Mouse (Mus musculus): ENCODE data around the gene Gga3. TPM values are rescaled to one million over a fixed set of nuclear protein-coding genes. Genes with fewer than 3 reads are reported as not detected.

Gene Gga3
- polyA plus RNA-seq, 1 experiment = 55.4 TPM

DNA sequence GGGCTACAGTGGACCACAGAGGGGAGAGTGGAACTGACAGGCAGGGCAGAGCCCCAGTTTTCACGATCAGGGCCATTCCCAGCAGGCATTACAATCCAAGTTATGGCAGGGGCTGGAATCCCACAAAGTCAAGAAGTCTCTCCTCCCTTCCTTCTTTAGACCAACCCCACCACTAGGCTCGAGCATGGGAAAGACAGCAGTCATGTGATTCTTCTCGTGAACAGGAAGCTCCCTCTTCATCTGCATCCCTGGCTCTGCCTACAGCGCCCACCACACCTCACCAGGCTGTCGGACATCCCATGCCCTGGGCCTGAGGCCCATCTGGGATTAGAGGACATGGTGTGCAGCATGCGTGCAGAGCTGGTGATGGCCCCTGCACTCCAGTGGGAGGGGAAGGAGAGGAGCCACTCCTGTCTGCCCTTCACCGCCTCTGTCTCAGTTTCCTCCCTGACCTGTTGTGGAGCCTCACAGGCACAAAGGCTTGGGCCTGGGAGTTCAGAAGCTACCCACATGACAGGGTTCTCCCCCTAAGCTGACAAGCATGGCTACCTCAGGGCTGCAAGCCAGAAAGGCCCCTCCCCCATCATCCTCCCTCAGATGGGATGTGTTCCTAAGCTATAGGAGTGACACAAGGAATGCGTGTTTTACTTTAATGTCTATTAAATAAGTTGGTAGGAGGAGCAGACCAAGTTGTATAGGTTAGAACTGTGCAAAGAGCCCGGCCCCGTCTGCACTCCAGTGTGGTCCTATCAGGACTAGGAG lies 10.7 kb upstream of the Gga3 start:
- Histone ChIP-seq H3K4me1 (ENCODE audit: control insufficient read depth, insufficient read depth, low read length) (no peaks in the 10 kb centered on the region; the same call in 1 of the 2 replicates), H3K27ac (ENCODE audit: insufficient read depth, low read length) (no peak overlapping the region), H3K4me3 (ENCODE audit: insufficient read depth, low read length) (no peak overlapping the region)
- no peak for TF ChIP-seq POLR2A (IDR thresholded peaks at IDR 0.05; ENCODE audit: extremely low read depth, insufficient read depth, low read length)
- no peak for TF ChIP-seq CTCF (IDR thresholded peaks at IDR 0.05; ENCODE audit: extremely low read depth, insufficient read depth, low read length)

- TF ChIP-seq POLR2A (IDR thresholded peaks at IDR 0.05; ENCODE audit: extremely low read depth, insufficient read depth, low read length) (no peak), CTCF (IDR thresholded peaks at IDR 0.05; ENCODE audit: extremely low read depth, insufficient read depth, low read length) (no peak)
- Histone ChIP-seq H3K4me3 (ENCODE audit: insufficient read depth, low read length) (peak overlapping the region; percentile 65), H3K4me1 (ENCODE audit: control insufficient read depth, insufficient read depth, low read length) (no peaks in the 10 kb centered on the region; the same call in 1 of the 2 replicates), H3K27ac (ENCODE audit: insufficient read depth, low read length) (no peak overlapping the region)
These were observed 9.5 kb upstream of the Gga3 start for GRCm38 (mm10) chr11:115613138-115613945.

DNA sequence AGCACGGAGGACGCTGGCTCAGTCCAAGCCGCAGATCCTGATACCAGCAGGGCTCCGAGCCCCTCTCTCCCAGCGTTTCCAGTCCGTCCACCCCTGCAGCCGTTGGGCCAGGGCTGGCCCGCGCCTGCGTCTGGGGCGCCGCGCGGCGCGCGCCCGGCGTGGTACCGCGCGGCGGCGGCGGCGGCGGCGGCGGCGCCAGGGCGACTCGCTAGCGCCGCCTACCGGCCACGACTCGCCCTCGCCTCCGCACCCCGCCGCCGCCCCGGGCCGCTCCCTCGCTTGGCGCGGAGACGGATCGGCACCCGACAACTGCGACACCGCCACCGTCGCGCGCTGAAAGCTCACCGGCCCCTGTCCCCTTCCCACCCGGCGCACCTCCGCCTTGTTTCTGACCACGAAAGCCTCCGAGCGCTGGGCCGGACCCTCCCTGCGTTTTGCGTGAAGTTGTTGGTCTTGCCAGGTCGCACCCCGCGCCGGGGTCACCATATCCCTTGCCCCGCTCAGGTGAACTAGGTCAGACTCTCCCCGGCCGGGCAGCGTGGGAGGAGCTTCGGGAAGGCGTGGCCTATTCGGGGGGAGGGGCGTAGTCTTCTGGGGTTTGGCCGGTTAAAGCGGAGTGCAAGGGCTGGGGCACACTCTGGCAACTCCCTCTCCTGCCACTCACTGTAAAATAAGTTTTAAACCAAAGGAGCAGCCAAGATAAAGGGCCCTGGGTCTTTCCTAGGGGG lies 8.7 kb upstream of the Gga3 start, which contains the start of gene Mif4gd:
Gene Mif4gd (minus strand): TSS at position 560 of the 728 bp plus-strand sequence.
- H3K27ac ChIP-seq (ENCODE audit: insufficient read depth, low read length) = peak within 1 kb of the TSS; percentile 95
- H3K4me1 ChIP-seq (ENCODE audit: control insufficient read depth, insufficient read depth, low read length) = no peaks in the 10 kb centered on the region; the same call in 1 of the 2 replicates
- peak within 1 kb of the TSS; percentile 65 for H3K4me3 ChIP-seq (ENCODE audit: insufficient read depth, low read length)
- TF ChIP-seq CTCF (IDR thresholded peaks at IDR 0.05; ENCODE audit: extremely low read depth, insufficient read depth, low read length) (0 out of 2 replicates have a peak, but pooled peaks have one; percentile 23), POLR2A (IDR thresholded peaks at IDR 0.05; ENCODE audit: extremely low read depth, insufficient read depth, low read length) (peak; percentile 57)

GRCm38 (mm10) chr11:115612059-115612409 lies 8.2 kb upstream of the Gga3 start:
- peak overlapping the region; percentile 65 for H3K4me3 ChIP-seq (ENCODE audit: insufficient read depth, low read length)
- H3K27ac ChIP-seq (ENCODE audit: insufficient read depth, low read length) = peak overlapping the region; percentile 53
- TF ChIP-seq POLR2A (IDR thresholded peaks at IDR 0.05; ENCODE audit: extremely low read depth, insufficient read depth, low read length) (no peak), CTCF (IDR thresholded peaks at IDR 0.05; ENCODE audit: extremely low read depth, insufficient read depth, low read length) (no peak)
- H3K4me1 ChIP-seq (ENCODE audit: control insufficient read depth, insufficient read depth, low read length) = no peaks in the 10 kb centered on the region; the same call in 1 of the 2 replicates

DNA sequence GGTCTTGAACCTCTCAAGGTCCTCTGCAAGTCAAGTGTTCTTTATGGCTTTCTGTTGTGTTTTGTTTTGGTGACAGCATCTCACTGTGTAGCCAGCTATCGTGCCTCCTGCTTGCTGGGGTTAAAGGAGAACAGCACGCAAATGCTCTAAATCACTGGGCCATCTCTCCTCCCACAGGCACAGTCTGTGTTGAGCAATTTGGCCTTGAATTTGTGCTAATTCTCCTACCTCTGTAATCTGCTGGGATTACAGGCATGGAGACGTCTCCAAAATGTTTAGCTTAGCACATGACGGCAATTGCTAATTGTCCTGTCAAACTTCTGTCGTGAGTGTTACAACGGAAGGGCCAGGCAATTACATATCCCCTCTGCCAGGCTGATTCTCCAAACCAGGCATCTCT lies 7.3 kb upstream of the Gga3 start:
- TF ChIP-seq CTCF (IDR thresholded peaks at IDR 0.05; ENCODE audit: extremely low read depth, insufficient read depth, low read length) = no peak
- no peak for TF ChIP-seq POLR2A (IDR thresholded peaks at IDR 0.05; ENCODE audit: extremely low read depth, insufficient read depth, low read length)
- no peak overlapping the region for H3K27ac ChIP-seq (ENCODE audit: insufficient read depth, low read length)
- no peak overlapping the region for H3K4me3 ChIP-seq (ENCODE audit: insufficient read depth, low read length)
- H3K4me1 ChIP-seq (ENCODE audit: control insufficient read depth, insufficient read depth, low read length) = no peaks in the 10 kb centered on the region; the same call in 1 of the 2 replicates

DNA sequence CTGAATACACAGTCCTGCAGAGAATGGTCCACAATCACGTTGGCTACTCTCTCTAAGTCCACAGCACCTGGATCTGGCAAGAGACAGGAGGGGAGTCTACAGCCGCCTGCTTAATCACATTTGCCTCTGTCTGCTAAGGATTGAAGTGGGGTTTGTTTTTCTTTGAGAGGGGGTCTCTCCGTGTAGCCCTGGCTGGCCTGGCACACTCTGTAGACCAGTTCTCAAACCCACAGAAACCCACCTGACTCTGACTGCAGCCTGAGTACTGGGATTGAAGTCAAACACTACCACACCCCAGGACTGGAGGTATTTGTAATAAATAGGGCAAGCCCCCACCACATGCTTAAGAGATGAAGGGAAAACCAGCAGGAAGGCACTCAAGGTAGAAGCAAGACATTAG lies 5.7 kb upstream of the Gga3 start:
- TF ChIP-seq POLR2A (IDR thresholded peaks at IDR 0.05; ENCODE audit: extremely low read depth, insufficient read depth, low read length) (no peak), CTCF (IDR thresholded peaks at IDR 0.05; ENCODE audit: extremely low read depth, insufficient read depth, low read length) (no peak)
- no peak overlapping the region for H3K27ac ChIP-seq (ENCODE audit: insufficient read depth, low read length)

GRCm38 (mm10) chr11:115608421-115609399 lies 4.9 kb upstream of the Gga3 start:
- H3K27ac ChIP-seq (ENCODE audit: insufficient read depth, low read length) = 0 out of 2 replicates have a peak overlapping the region, but pooled peaks have one; percentile 17
- no peak overlapping the region for H3K4me3 ChIP-seq (ENCODE audit: insufficient read depth, low read length)
- no peak for TF ChIP-seq CTCF (IDR thresholded peaks at IDR 0.05; ENCODE audit: extremely low read depth, insufficient read depth, low read length)
- peak; percentile 30; the same call in 1 of the 2 replicates for TF ChIP-seq POLR2A (IDR thresholded peaks at IDR 0.05; ENCODE audit: extremely low read depth, insufficient read depth, low read length)
- no peaks in the 10 kb centered on the region; the same call in 1 of the 2 replicates for H3K4me1 ChIP-seq (ENCODE audit: control insufficient read depth, insufficient read depth, low read length)

More for the DNA sequence above, 5.7 kb upstream of the Gga3 start:
- no peaks in the 10 kb centered on the region; the same call in 1 of the 2 replicates for H3K4me1 ChIP-seq (ENCODE audit: control insufficient read depth, insufficient read depth, low read length)
- no peak overlapping the region for H3K4me3 ChIP-seq (ENCODE audit: insufficient read depth, low read length)

GRCm38 (mm10) chr11:115606733-115607132 lies 2.9 kb upstream of the Gga3 start:
- peaks cover 11% of the 10 kb centered on the region for H3K4me1 ChIP-seq (ENCODE audit: control insufficient read depth, insufficient read depth, low read length)
- no peak overlapping the region for H3K27ac ChIP-seq (ENCODE audit: insufficient read depth, low read length)
- no peak overlapping the region for H3K4me3 ChIP-seq (ENCODE audit: insufficient read depth, low read length)
- no peak for TF ChIP-seq POLR2A (IDR thresholded peaks at IDR 0.05; ENCODE audit: extremely low read depth, insufficient read depth, low read length)
- TF ChIP-seq CTCF (IDR thresholded peaks at IDR 0.05; ENCODE audit: extremely low read depth, insufficient read depth, low read length) = no peak
